ENCODE assay signal across 8 mouse cellular contexts in genomic region chr14:18238750-18239731, GRCm38 (mm10). TPM values are rescaled to one million over a fixed set of nuclear protein-coding genes. Genes with fewer than 3 reads are reported as not detected.
DNase-seq lines count a peak whose midpoint lies in the region; ATAC-seq lines count a peak whose summit lies in the region.

Nr1d2 (minus strand) TSS chr14:18239127.

- DNase-seq in adipocyte (ENCODE audit: low spot score): peak; percentile 100
- DNase-seq in embryo, embryonic 10 days (ENCODE audit: low spot score): peak; percentile 99
- peak; percentile 98 for DNase-seq in gastrocnemius, postnatal 10 days
- peak; percentile 99 for DNase-seq in induced T-regulatory cell, adult 2 months (ENCODE audit: low read depth)
- DNase-seq in left cerebral cortex, adult 9 months (ENCODE audit: low spot score in 2 of 2): peak; percentile 98 to 99
- DNase-seq in right cerebral cortex, postnatal 14 days: peak; percentile 94
- DNase-seq in urinary bladder, postnatal 36 days (ENCODE audit: low spot score in 2 of 2): peak; percentile 97 to 99

- peak; percentile 69 for ATAC-seq in megakaryocyte progenitor cell, adult 5-6 weeks (replicated peaks; ENCODE audit: poor library complexity)

RNA-seq across cellular contexts. Expression of gene Nr1d2, which starts in this region (rescaled TPM):
- total RNA-seq in gastrocnemius, postnatal 10 days (2021): 10 to 100 TPM; 58.4 to 60.2 TPM
- total RNA-seq in megakaryocyte progenitor cell, adult 5-6 weeks (2015): 8.4 and 9.3 TPM in 2 replicates
- total RNA-seq in megakaryocyte progenitor cell, adult 5-6 weeks (2017): 6.5 and 10.3 TPM in 2 replicates

Comparison
In these comparisons a context has a peak if more than half of its experiments do, and no peak if none do; other contexts are left out.
1. Peak in every context shown above with its lines: DNase-seq and ATAC-seq.
2. RNA of gene Nr1d2 (total RNA-seq): 58.4 to 60.2 TPM in gastrocnemius, postnatal 10 days; 6.5 to 10.3 TPM in megakaryocyte progenitor cell, adult 5-6 weeks; every median in the first group is over 4 times any median in the second.